Mouse (Mus musculus) left cerebral cortex, adult 18-20 months (tissue): ENCODE data around the gene Nectin1. TPM values are rescaled to one million over a fixed set of nuclear protein-coding genes. Genes with fewer than 3 reads are reported as not detected.

Experiments used
- DNase-seq, 2 experiments: peaks; one replicate each; pipeline ENCODE4 v3.0.0; 2021 to 2022; ENCODE audit warnings: low spot score in 2 of 2, mixed read lengths in 1 of 2
- total RNA-seq, 2 experiments: library from RNA; stranded (reverse); gene quantifications; 2 replicates each; pipeline ENCODE4 v1.2.3; 2021

The Nectin1 gene
- total RNA-seq, 2 experiments from 2014 or later: 91.6 to 92.4 TPM

GRCm38 (mm10) chr9:43738480-43739084 lies 5.2 kb upstream of the Nectin1 start:
- no peak for DNase-seq

DNA sequence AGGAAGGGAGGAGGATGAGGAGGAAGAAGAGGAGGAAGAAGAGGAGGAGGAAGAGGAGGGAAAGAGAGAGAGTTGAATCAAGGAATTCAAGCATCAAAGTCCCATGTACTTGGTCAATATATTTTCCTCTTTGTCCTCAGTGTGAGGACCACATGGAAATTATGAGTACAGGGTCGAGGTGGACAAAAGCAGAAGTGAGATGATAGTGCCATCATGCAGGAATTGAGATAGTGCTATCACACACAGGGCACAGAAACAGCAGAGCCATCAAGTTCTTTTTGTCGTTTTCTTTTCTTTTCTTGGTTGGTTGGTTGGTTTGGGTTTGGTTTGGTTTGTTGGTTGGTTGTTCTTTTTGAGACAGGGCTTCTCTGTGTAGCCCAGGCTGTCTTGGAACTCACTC lies 2.5 kb upstream of the Nectin1 start:
- DNase-seq: no peak

DNA sequence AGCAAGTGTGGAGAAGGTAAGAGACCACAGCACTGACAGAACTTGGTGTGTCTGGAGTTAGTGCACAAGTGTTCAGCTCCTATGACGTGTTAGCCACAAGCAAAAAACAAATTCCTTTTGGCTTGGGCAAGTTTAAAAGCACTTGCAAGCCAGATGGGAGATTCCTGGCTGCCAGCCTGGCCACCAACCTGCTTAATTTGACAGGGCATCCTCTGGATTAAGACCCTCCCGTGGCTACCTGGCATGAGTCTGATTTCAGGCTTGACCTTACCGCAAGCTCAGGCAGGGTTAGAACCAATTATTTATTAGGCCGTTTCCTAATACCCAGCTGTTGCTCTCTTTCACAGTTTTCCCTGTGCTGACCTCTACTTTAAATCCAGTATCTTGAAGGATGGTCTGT lies 1.7 kb upstream of the Nectin1 start:
- no peak for DNase-seq

GRCm38 (mm10) chr9:43742902-43743646 lies 710 bp upstream of the Nectin1 start:
- DNase-seq: peak in 1 of 2 experiments; percentile 19

DNA sequence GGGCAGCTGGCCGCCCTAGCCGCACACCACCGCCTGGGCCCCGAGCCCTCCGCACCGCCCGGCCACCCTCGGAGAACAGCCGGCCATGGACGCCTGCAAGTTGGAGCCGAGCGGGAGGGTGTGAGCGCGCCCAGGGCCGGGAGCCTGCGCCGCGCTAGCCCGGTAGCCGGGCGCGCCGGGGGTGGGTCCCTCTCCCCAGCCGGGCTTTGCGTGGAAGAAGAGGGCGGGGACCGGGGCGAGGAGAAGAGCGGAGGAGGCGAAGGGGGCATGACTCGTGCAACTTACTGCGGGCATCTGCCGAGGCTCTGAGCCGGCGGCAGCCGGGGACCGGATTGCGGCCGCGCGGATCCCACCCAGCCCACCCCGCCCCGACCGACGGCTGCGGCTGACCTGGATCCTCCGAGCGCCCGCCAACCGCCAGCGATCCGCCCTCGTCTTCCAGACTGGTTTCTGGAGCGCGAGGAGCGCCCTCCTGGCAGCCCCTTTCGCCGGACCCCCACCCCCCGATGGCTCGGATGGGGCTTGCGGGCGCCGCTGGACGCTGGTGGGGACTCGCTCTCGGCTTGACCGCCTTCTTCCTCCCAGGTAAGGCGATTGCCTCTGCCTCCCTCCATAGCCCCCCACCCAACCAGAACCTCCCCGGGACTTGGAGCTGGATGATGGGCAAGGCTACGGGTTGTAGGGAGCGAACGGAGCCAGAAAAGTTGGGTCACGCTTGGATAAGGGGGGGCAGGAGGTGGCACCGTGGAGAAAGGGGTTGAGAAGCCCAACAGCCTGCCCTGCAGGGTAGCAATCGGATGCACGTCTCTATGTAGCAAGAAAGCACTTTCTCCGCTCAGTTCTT lies 576 bp downstream of the Nectin1 start:
- DNase-seq: peak in 1 of 2 experiments; percentile 29

DNA sequence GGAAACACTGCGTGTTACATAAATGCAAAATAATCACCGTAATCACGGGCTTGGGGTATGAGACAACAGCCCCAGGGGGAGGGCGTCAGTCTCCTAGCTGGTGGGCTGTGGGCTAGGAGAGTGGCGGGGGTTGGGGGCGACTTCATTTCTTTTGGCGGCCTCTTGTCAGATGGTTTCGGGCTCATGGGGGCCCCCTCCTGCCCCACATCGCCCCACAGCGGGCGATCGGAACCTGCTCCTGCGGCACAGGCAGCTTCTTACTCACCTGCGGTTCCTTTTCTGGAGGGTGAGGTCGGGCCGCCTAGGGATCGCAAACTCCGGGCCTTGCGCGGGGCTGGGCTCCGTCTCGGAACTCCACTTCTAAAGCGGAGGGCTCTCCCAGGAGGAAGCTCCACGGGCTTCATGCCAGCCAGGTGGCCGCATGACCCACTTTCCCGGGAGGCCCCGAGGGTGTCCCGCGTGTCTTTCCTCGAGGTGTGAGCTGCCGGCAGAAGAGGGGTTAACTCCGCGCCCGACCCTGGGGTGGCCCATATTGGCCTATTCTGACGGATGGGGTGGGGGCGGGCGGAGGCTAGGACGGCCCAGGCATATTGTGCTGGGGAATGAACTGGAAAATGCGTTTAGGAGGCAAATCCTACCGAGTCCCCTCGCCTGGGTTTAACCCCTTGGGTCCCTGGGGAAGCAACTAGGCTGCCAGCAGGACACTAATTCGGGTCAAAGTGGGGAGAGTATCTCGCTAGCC lies 1.4 kb downstream of the Nectin1 start:
- DNase-seq: peak; percentile 28 to 46

- peak in 1 of 2 experiments; percentile 39 for DNase-seq
These were observed 2.3 kb downstream of the Nectin1 start for GRCm38 (mm10) chr9:43745951-43746703.

DNA sequence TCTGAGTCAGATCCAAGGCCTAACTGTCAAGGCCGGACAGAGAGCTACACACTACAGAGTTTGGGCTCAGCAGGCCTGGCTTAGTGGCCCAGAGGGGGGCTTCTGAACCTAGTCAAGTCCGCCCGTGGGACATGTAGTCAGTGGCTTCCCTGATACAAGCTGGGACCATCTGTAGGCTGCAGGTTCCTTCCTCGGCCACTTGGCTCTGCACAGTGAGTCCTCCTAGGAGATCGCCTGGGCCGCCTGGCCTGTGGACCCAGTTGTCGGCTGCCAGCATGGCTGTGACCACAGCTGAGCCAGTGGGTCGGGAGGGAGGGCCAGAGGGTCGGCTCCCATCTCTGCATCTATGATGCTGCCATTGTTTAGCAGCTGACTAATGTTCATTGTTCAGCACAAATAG lies 3.9 kb downstream of the Nectin1 start:
- no peak for DNase-seq

- DNase-seq: no peak
These were observed 4.7 kb downstream of the Nectin1 start for GRCm38 (mm10) chr9:43748519-43748918.

- DNase-seq: no peak
These were observed 6.3 kb downstream of the Nectin1 start for GRCm38 (mm10) chr9:43750053-43750452.

DNA sequence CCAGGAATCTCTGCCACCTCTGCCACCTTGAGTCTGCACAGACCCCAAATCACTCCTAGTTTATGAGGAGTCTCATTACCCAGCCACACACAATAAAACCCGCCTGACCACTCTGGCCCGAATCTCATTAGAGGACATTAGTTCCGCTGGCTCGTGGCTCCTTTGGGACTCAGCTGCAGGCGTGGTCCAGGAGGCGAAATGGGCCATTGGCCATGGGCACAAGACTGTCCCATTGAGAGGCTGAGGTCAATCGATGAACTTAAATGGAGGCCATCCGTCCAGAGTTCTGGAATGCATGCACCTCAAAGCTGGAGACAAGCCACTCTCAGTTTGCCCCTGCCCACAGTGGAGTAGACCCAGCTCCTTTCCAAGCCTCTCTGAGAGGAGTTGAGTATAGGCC lies 7.3 kb downstream of the Nectin1 start:
- DNase-seq: no peak

- DNase-seq: no peak
These were observed 9.7 kb downstream of the Nectin1 start for GRCm38 (mm10) chr9:43753481-43753880.

DNA sequence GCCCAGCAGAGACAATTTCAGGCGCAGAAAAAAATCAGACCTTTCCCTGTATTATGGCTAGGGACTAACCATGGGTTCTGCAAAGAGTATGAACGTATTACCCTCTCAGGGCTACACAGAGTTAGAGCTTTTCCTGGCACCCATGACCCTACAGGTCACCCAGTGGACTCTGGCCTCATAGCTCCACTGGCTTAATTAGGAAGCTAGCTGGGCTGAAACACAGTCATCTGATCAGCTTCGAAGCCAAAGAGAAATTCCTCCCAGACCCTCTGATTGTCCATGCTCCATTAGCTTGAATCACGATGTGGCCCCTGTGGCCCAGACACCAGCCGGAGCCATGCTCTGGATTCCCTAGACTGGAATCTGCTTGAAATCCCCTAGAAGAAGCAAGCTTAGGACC lies 10.3 kb downstream of the Nectin1 start:
- DNase-seq: no peak

DNA sequence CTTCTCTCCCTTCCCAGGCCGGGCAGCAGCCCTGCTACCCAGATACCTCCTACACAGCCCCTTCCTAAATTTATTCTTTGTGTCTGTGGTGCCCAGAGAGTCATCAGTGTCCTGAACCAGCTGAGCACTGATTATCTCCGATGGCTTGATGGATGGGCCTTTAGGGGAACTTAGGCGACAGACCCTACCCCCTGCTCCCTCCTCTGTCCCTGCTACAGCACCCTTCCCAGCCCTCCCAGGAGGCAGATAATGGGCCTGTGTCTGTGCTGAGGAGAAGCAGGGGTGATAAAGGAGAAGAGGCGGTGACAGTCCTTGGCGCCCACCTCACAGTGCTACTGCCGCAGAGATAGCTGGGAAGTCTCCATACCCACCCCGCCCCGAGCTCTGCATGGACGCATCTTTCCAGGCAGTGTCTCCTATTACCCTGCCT lies 11.0 kb downstream of the Nectin1 start:
- no peak for DNase-seq

- DNase-seq: no peak
These were observed 11.7 kb downstream of the Nectin1 start for GRCm38 (mm10) chr9:43755464-43755863.

DNA sequence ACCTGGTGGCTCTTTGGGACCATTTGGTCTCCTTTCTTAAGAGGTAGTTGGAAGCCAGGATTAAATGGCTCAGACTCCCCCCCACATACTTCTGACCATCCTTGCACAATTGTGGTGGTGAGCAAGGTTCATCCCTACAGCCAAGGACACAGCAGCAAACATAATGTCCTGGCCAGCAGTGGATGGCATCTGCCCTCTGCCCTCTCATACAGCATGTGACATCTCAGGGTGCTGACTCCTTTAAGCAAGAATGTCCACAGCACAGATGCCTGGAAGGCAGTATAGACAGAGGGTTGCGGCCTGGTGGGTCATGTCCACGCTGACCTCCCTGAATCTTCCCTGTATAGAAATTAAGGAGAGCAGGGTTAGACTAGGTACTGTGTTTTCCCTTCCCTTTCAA lies 12.1 kb downstream of the Nectin1 start:
- DNase-seq: no peak

DNA sequence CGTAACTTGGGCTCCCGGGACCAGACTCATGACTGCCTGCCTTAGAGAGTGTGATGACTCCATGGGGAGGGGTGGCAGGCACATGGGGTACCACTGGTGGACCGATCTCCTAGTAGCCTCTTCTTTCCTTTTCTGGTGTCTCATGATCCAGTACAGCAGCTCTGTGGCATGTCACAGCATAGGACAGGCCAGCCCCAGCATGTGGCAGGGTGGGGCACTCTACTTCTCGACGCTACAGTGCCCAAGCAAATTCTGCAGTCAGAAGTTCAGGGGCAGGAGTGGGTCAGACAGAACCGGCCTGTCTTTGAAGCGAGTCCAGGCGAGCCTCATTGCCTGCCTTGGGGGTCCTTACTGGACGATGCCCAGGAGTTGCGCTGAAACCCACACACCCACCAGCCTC lies 13.4 kb downstream of the Nectin1 start:
- DNase-seq: no peak

GRCm38 (mm10) chr9:43757972-43758965 lies 14.5 kb downstream of the Nectin1 start:
- DNase-seq: no peak

DNA sequence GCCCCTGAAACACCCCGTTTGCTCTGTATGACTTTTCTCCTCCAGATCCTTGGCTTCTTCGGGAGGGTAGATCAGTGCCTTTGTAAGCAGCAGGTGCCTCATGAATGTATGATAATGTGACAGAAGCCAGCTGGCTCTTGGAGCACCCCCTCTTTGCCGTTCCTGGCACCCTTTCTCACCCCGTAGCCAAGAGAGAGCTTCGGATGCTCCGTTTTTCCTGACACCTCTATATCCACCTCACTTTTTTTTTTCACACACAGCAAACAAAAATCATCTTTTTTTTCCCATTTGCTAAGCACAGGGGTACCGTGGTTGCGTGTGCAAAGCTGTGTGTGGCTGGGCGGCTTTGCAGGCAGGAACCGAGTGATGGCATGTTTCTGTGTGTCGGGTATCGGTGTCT lies 16.3 kb downstream of the Nectin1 start:
- DNase-seq: no peak
